Mouse (Mus musculus) spleen, postnatal 4 days (tissue): Measurements from ENCODE around the gene Gpr173.
"Not testable (repeated sequence)": the region's sequence is repeated elsewhere in the genome, so short reads cannot be mapped to it uniquely, and the experiment has no call there.

Source experiments
- DNase-seq, 2 experiments: peaks; one replicate each; pipeline ENCODE4 v3.0.0; 2022; ENCODE audit warnings: low spot score in 2 of 2

The Gpr173 gene

GRCm38 (mm10) chrX:152368397-152369273 lies at the start of gene Gpr173:
Gene Gpr173, minus strand, starts transcription at chrX:152368704.
- DNase-seq: no peak

GRCm38 (mm10) chrX:152403251-152403650 lies 34.7 kb upstream of the Gpr173 start:
- no peak for DNase-seq

- DNase-seq: no peak
These were observed 31.6 kb upstream of the Gpr173 start for GRCm38 (mm10) chrX:152400096-152400495.

- DNase-seq: no peak
These were observed 479 bp downstream of the Gpr173 start for GRCm38 (mm10) chrX:152368054-152368396.

- no peak for DNase-seq
These were observed 2.1 kb downstream of the Gpr173 start for GRCm38 (mm10) chrX:152366418-152366817.

- peak in 1 of 2 experiments; percentile 13 for DNase-seq
These were observed 15.9 kb downstream of the Gpr173 start for GRCm38 (mm10) chrX:152352553-152353153.

- no peak for DNase-seq
These were observed 21.5 kb downstream of the Gpr173 start for GRCm38 (mm10) chrX:152347041-152347440.

GRCm38 (mm10) chrX:152346587-152346986 lies 21.9 kb downstream of the Gpr173 start:
- DNase-seq: no peak

GRCm38 (mm10) chrX:152342903-152343302 lies 25.6 kb downstream of the Gpr173 start:
- no peak for DNase-seq

- peak; percentile 86 to 90 for DNase-seq
These were observed 26.1 kb downstream of the Gpr173 start, which contains the start of gene Tspyl2 for GRCm38 (mm10) chrX:152342358-152342901. Gene Tspyl2, minus strand, starts transcription at chrX:152342425.

- DNase-seq: no peak
These were observed 27.0 kb downstream of the Gpr173 start for GRCm38 (mm10) chrX:152341496-152341895.

GRCm38 (mm10) chrX:152336546-152337332 lies 31.8 kb downstream of the Gpr173 start:
- peak; percentile 74 to 82 for DNase-seq

GRCm38 (mm10) chrX:152336123-152336522 lies 32.4 kb downstream of the Gpr173 start:
- DNase-seq: not testable (repeated sequence)

GRCm38 (mm10) chrX:152329400-152329799 lies 39.1 kb downstream of the Gpr173 start:
- DNase-seq: not testable (repeated sequence)

- DNase-seq: no peak
These were observed 40.8 kb downstream of the Gpr173 start for GRCm38 (mm10) chrX:152327689-152328052.

- DNase-seq: peak; percentile 74 to 80
These were observed 41.4 kb downstream of the Gpr173 start, which contains the start of gene Kantr for GRCm38 (mm10) chrX:152326996-152327688. Gene Kantr, minus strand, starts transcription at chrX:152327495.

GRCm38 (mm10) chrX:152323584-152323983 lies 44.9 kb downstream of the Gpr173 start:
- peak in 1 of 2 experiments; percentile 29 for DNase-seq

- no peak for DNase-seq
These were observed 45.7 kb downstream of the Gpr173 start for GRCm38 (mm10) chrX:152322776-152323175.

- DNase-seq: no peak
These were observed 48.0 kb downstream of the Gpr173 start for GRCm38 (mm10) chrX:152320535-152320934.

GRCm38 (mm10) chrX:152307942-152308341 lies 60.6 kb downstream of the Gpr173 start:
- DNase-seq: peak; percentile 60 to 74

GRCm38 (mm10) chrX:152307371-152307770 lies 61.1 kb downstream of the Gpr173 start:
- peak; percentile 48 to 64 for DNase-seq
